Mouse (Mus musculus) CD4-positive, CD25-positive, alpha-beta regulatory T cell, adult 4 months (primary cell): ENCODE results near the gene Hist1h2bm. TPM values are rescaled to one million over a fixed set of nuclear protein-coding genes. Genes with fewer than 3 reads are reported as not detected.

Experiments
- ATAC-seq: one replicate; pipeline ENCODE4 v1.8.0; 2017
- polyA plus RNA-seq, 2 experiments: library from polyadenylated mRNA; unstranded; fragments of 100-300 nt; shearing (Covaris generic); gene quantifications; one replicate each; pipeline ENCODE4 v1.2.1; 2017

Gene Hist1h2bm
- polyA plus RNA-seq, result 1 to 10 TPM; 1.8 to 2.5 TPM

DNA sequence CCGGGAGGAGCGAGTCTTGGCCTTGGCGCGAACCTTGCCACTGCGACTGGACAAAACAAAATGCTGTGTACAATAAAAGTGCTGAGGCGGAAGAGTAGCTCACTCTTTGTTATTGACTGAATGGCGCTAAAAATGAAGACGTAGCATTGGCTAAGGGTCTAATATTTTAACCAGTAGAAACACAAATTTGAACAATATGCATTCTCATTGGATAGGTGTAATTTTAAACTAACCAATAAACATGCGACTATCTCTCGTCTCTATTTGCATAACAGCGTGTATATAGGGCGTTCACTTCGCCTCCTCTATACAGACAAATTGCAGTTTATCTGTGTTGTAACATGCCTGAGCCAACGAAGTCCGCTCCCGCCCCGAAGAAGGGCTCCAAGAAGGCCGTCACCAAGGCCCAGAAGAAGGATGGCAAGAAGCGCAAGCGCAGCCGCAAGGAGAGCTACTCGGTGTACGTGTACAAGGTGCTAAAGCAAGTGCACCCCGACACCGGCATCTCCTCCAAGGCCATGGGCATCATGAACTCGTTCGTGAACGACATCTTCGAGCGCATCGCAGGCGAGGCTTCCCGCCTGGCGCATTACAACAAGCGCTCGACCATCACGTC is at the start of gene Hist1h2bm:
TSS of gene Hist1h2bm (plus strand) at position 288 of the 616 bp plus-strand sequence.
- peak; percentile 95 for ATAC-seq

DNA sequence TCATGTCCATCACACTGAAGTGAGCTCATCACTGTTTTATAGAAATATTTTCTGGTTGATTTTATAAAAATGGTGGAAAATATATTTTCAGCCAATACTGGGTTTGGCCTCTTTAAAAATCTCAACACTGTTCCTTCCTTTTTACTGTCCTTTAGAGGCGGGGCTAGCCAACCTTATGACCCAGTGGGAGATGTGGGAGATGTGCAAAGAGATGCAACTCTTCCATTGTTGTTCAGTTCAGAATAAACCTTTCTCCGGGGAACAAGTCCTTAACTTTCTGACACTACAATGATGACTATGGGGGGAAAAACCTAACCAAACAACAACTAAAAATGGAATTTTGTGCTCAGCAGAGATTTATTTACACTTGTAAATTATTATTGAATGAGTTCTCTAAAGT is 44.5 kb upstream of the Hist1h2bm start, which contains the start of gene Olfr1360:
TSS of gene Olfr1360 (minus strand) at position 101 of the 400 bp plus-strand sequence.
- ATAC-seq, result no peak

DNA sequence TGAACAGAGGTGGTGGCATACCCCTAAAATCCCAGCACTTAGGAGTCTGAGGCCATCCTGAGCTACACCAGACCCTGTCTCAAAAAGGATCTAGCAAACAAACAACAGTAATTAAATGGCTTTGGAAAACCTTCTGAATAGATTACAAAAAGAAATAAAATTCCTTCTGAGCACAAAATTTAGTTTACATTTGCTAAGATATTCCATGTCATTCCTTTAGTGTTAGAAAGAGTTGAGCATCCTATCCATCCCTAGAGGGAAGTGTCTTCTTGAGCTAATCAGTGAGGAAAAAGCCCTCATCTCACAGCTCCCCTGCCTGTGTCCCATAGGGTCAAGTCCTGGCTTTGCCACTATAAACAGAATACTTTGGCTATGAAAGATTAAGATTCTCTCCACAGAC is 24.0 kb upstream of the Hist1h2bm start, which contains the start of gene Olfr1359:
TSS of gene Olfr1359 (plus strand) at position 301 of the 400 bp plus-strand sequence.
- ATAC-seq, result no peak

DNA sequence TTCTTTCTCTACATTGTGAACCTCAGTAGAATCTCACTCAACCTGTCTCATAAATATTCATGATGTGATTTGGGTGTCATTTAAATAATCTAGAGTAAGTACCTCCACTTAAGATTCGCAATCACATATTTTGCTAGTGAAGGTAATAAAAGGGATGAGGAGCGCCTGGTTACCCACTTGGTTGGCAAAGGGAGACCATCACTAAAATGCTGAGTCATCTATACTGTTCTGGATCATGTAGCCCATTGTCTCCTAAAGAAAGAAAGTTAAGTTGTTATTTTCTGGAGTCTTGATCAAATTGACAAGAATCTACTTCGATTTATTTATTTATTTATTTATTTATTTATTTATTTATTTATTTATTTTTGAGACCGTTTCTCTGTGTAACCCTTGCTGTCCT is 15.2 kb upstream of the Hist1h2bm start:
- no peak for ATAC-seq

DNA sequence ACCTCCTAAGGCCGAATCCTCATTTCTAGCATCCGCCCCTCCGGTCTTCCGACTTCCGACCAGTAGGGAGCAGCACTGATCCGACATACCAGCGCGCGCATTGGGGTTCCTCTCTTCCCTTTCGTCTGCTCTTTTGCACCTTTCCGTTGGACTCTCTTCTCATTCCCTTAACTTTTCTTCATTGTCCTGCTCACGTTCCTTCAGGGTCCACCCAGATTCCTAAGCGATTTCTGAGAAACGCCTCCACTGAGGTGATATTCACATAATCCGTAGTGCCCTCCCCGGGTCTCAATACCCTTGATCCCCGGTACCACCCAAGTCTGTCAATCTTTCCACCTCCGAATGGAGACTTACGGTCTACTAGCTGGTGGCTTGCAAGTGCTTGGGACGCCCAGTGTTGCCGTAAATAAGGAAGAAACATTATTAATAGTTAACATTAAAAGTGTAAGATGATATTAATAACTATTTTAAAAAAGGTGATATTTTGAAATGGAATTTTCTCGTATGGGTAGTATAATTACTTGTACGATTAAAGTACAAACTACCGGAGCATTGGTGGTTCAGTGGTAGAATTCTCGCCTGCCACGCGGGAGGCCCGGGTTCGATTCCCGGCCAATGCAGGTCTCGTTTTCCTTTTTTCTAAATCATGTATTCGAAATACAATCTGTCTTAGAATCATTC is 11.7 kb upstream of the Hist1h2bm start:
- ATAC-seq, result peak; percentile 75

DNA sequence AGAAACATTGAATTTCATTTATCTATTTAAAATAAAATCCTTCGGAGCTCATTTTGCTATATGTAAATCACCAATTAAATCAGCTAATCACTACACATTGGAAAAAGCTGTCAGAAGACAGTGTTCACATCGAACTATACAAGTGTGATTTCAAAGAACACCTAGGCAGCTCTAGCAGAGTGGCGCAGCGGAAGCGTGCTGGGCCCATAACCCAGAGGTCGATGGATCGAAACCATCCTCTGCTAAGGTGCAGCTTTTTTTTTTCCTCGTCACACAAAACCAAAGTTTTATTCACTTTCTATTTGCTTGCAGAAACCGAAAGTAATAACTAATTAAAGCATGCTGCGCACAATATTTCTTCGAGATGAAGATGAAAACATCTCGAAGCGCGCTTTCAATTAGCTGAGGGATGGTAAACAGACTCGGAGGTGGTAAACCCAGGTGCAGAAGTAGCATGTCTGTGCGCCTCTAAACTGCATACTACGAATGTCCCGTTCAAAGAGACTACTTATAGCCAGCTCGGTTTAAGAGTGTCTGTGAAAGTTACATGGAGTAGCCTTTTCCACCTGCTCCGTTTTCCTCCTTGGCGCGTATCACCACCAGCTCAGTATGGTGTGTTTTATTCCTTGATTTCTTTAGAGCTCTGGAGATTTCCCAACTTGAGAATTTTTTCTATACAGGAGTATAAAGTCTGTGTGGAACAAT is 10.9 kb upstream of the Hist1h2bm start:
- peak; percentile 71 for ATAC-seq

DNA sequence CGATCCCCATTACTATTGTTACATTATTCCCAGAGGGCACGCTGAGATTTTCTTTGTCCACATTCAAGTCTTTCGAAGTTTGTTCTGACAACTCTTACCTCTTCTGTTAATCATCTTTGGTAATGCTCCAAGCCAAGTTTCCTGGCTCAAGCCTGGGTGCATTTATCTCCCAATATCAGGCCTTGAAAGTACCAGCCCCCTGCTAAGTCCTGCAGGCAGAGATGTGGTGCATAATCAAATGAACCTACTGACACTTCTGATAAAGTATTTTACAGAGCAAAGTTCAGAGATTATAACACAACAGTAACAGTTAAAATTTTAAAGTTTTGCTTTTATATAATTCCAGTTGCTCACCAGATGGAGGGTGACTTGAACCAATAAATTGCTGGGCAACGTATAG is 10.1 kb upstream of the Hist1h2bm start:
- no peak for ATAC-seq

DNA sequence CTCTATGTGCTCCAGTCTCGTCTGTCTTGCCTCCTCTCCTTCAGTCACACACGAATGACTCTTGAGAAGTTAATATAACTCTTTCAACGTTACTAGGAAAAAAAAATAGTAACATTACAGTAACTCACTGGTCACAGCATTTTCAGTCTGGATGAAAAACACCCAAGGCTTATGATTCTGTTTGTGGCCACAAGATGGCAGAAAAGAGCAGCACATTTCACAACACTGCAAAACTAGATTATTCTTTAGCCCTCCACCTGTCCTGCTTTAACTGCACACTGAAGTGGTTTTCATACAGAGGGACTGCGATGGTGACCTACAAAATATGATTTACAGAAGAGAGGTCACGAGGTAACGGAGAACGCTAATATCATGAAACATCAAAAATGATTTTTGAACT is 7.1 kb upstream of the Hist1h2bm start:
- ATAC-seq, result no peak

DNA sequence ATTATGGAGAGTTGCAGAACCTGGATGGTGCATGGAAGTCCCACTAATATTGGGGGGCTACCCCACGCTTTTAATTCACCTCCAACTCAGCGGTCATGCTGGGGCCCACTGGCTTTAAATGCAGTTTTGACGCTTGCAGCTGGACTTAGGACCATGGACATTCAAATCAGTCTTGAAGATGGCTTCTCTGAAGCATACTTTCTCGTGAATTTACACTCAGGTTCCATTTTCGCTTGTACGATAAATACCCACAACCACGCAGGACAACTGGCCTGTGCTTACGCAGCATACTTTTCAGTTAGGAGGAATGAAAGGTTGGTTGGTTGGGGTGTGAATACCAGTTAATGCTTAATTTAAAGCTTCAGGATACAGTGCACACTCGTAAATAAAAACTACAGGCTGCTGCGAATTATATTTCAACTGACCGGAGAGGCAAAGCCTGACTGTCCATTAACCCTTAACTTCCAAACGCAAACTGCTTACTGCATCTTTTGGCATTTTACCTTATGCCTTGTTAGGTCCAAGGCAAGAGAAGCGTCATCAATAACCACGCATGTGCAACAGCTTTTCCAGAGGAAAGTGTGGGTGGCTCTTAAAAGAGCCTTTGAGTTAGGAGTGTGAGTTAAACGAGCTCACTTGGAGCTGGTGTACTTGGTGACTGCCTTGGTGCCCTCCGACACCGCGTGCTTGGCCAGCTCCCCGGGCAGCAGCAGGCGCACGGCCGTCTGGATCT is 6.5 kb upstream of the Hist1h2bm start:
- ATAC-seq, result no peak

DNA sequence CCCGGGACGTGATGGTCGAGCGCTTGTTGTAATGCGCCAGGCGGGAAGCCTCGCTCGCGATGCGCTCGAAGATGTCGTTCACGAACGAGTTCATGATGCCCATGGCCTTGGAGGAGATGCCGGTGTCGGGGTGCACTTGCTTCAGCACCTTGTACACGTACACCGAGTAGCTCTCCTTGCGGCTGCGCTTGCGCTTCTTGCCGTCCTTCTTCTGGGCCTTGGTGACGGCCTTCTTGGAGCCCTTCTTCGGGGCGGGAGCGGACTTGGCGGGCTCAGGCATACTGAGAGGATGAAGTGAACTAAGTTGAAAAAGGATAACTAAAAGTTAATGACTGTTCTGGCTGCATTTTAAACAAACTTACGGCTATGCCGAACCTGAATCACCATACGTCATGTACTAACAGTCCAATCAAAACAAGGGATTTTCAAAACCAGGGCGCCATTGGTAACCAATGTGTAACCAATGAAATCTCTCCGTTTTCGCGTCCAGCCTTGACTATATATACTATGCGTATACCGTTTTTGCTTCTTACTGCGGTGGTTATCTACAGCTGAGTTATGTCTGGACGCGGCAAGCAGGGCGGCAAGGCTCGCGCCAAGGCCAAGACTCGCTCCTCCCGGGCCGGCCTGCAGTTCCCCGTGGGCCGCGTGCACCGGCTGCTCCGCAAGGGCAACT is 5.8 kb upstream of the Hist1h2bm start, which contains the start of the genes Hist1h2bl and Hist1h2ai:
TSS of gene Hist1h2bl (minus strand) at position 280 of the 676 bp plus-strand sequence.
TSS of gene Hist1h2ai (plus strand) at position 559 of the 676 bp plus-strand sequence.
- peak; percentile 88 for ATAC-seq

DNA sequence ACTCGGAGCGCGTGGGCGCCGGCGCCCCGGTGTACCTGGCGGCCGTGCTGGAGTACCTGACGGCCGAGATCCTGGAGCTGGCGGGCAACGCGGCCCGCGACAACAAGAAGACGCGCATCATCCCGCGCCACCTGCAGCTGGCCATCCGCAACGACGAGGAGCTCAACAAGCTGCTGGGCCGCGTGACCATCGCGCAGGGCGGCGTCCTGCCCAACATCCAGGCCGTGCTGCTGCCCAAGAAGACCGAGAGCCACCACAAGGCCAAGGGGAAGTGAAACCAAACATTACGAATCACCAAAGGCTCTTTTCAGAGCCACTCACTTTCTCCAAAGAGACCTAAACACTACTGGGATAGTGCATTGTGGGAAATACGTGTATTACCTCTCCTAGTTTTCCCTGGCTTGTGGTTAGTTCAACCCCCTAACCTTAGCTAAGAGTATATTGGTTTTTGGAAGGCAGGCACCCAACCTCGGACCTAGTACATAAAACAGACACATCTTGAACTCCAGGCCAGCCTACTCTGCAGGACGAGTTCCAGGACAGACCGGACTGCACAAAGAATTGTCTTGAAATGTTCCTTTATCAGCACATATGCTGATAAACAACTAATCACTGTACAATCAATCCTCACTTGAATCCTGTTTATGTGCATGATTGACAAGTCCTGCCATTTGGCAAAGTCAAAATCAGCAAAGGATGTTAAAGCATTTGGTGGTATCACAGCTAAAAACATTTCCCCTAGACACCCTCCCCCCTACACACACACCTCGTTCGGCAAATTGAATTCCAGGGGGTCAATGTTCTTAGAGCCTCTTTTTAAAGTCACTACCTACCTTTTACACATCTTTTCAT is 5.1 kb upstream of the Hist1h2bm start:
- ATAC-seq, result peak; percentile 2

DNA sequence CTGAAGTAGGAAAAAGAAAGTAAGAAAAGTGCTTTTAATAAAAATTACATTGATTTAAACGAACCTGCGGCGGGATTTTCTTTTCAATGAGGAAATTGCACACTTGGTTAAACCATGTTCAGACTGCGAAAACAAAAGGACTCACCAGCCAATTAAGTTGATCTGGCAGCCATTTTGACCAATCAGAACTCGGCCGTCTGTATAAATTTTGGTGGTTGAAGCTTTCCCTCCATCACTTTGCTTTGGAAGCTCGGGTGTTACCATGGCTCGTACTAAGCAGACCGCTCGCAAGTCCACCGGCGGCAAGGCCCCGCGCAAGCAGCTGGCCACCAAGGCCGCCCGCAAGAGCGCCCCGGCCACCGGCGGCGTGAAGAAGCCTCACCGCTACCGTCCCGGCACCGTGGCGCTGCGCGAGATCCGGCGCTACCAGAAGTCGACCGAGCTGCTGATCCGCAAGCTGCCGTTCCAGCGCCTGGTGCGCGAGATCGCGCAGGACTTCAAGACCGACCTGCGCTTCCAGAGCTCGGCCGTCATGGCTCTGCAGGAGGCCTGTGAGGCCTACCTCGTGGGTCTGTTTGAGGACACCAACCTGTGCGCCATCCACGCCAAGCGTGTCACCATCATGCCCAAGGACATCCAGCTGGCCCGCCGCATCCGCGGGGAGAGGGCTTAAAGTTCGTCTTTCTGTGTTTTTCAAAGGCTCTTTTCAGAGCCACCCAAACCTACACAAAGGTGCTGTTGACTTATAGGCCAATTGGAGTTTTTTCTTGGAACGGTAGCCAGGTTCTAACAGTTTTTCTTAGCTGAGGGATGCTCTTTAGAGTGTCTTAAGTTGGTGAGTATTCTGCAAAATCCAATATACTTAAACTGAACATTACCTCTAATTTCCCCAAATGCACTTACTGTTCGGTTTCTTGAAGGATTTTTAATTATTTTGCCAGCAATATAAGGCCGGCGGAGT is 4.2 kb upstream of the Hist1h2bm start, which contains the start of gene Hist1h3h:
TSS of gene Hist1h3h (plus strand) at position 263 of the 961 bp plus-strand sequence.
- peak; percentile 52 for ATAC-seq

DNA sequence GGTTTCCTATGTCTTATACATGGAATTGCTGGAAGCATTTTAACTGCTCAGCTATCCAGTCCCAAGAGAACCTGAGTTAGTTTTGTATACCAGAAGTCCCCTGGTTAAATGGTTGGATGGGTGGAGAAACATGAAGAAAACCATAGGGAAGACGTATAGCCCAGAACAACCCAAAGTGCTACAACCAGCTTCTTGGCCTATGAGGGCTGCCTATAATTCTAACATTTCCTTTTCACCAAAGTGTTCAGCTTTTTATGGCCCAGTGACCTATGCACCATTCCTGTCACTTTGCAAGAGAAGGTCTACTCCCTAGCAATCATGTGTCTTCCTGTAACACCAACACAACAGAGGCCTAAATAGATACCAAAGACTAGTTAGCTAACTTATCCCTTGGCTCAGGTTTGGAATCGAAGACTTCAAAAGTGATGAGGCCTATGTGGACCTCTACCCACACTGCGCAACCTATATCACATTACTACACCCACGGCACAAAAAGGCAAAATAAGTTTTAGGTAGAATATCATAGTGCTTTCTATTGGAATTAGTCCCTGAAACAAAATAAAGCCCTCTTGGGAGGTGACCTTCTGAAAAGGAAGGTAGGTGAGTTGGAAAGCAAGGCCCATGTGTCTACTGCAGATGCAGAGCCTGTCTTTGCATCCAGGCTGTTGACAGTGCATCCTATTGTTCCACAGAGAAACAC is 3.3 kb upstream of the Hist1h2bm start:
- no peak for ATAC-seq

DNA sequence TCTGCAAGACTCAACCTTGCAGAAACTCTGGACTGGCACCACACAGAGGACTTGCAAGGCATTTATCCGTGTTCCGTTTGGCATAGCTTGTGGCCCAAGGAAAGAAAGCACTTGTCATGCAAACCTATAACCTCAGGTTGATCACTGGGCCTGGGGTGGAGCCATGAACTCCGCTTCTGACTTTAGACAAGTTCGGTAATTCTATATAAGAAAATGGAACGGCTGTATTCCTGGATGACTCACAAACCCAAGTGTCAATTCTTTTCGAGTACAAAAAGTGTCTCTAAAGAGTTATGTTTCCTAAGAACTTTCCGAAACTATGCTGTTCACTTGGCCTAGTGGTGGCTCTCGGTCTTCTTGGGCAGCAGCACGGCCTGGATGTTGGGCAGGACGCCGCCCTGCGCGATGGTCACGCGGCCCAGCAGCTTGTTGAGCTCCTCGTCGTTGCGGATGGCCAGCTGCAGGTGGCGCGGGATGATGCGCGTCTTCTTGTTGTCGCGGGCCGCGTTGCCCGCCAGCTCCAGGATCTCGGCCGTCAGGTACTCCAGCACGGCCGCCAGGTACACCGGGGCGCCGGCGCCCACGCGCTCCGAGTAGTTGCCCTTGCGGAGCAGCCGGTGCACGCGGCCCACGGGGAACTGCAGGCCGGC is 612 bp upstream of the Hist1h2bm start:
- ATAC-seq, result peak; percentile 10

DNA sequence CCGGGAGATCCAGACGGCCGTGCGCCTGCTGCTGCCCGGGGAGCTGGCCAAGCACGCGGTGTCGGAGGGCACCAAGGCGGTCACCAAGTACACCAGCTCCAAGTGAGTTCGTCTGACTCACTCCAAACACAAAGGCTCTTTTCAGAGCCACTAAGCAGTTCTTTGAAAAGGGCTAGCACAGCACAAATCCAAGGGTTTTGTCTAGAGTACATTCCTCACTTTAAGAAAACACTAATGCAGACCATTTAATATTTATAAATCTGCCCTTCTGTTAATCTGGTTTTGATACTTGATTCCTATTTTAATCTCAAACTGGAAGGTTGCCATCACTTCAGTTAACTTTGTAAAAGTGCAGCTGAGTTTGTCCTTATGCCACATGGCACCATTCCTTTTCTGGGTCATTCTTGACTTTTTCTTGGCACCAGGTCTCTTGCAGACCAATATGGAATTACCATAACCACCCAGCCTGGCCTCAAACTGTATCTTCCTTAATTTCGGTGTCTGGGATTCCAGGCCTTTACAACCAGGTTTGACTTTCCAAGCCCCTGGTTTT is 605 bp downstream of the Hist1h2bm start:
- no peak for ATAC-seq

DNA sequence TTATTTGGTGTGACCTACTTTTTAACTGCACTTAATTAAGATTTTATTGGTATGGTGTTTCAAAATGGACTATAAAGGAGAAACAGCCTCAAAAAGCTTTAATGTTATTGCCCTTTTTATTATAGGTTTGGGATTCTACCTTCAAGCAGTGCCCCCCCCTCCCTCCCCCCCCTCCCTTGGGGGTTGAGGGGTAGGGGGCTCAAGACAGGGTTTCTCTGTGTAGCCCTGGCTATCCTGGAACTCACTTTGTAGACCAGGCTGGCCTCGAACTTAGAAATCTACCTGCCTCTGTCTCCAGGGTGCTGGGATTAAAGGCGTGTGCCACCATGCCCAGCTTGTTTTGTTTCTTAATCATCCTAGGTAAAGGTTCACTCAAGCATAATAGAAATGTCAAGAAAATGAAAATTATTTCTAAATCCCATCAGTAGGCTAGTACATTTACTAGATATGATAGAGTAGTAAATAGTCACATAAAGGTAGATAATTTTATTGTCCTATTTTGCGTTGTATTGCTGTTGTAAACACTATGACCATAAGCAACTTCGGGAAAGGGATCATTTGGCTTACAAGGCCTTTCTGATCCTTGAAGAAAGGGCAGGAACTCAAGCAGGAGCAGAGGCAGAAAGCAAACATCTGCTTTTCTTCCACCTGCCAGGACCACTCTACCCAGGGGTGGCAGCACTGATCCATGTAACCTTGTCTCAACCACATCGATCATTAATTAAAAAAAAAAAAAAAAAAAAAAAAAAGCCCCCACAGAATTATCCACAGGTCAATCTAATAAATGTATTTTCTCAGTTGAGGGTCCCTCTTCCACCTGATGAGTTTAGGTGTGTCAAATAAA is 1.4 kb downstream of the Hist1h2bm start:
- ATAC-seq, result no peak

DNA sequence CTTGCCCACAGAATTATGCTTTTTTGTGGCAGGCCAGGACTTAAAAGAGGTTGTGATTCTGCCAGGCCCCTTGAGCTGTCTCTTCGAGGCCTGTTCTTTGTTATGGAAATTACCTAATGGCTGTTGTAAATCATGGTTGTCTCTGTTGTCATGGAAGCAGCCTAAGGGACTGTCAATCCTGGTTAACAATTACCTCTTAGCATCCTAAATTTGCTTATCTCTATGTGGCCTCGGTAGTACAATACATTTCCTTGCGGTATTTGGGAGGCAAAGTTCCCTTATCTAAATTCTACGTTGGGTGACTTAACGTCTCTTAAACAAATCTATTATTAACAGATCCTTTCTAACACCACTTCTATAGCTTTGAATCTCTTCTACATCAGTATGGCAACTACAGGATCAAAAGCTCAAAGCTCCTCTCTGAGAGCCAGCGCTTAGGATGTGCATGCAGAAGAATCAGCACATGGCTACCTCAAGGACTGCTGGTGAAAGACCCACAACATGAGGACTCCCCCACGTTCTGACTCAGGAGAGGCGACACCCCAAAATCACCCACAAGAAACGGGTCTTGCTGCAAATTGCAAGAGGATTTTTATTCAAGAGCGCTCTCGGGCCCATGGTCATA is 6.2 kb downstream of the Hist1h2bm start:
- no peak for ATAC-seq
